Mouse (Mus musculus): Measurements from ENCODE around the gene Fam124b. TPM values are rescaled to one million over a fixed set of nuclear protein-coding genes. Genes with fewer than 3 reads are reported as not detected.

Fam124b gene
- total RNA-seq, 1 experiment from 2014 or later, result not detected

DNA sequence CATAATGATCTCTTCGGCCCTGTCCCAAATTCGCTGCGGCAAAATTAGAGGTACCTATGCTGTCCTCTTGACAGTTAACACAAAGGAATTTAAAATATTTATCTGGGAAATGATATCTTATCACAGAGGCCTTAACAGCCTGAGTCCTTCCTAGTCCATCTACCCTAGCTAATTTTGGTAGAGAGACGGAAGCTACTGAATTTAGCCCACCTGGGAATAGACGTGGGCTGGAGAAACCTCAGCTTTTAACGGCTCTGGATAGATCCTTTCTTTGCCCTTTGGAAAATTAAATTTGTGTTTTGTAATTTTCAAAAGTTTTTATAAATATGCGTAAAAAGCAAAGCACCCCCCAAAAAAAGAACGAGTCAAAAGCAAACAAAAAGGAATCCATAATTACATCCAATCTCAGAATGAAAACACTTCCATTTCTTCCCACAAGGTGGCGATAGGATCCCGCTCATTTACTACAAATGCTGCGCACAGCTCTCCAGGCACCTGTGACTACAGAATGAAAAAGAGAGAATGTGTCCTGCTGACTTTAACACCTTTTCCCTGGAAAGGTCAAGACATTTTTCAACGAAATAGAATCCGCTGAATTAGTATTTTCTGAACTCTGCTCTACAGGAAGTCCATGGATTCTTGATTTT lies 37.4 kb downstream of the Fam124b start:
- peak; percentile 73; the same call in 1 of the 2 replicates for ATAC-seq (replicated peaks; ENCODE audit: insufficient number of reproducible peaks, low FRiP score, low TSS enrichment, poor library complexity, severe bottlenecking)

DNA sequence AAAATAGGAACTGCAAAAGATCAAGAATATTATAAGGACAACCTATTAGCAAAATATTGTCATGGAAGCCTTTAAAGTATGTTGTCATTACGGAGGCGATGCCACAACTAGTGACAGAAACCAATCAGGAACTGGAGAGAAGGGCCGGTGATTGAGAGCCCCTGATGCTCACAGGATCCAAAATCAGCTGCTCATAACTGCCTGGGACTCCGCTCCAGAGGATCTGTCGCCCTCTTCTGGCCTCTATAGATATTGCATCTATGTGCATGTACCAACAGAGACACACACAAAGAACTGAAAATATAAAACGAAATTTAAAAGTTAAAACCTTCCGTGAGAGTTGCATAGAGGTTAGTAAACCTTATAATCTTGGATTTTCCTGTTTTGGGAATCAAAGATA lies 38.1 kb downstream of the Fam124b start:
- ATAC-seq (replicated peaks; ENCODE audit: insufficient number of reproducible peaks, low FRiP score, low TSS enrichment, poor library complexity, severe bottlenecking), result no peak

DNA sequence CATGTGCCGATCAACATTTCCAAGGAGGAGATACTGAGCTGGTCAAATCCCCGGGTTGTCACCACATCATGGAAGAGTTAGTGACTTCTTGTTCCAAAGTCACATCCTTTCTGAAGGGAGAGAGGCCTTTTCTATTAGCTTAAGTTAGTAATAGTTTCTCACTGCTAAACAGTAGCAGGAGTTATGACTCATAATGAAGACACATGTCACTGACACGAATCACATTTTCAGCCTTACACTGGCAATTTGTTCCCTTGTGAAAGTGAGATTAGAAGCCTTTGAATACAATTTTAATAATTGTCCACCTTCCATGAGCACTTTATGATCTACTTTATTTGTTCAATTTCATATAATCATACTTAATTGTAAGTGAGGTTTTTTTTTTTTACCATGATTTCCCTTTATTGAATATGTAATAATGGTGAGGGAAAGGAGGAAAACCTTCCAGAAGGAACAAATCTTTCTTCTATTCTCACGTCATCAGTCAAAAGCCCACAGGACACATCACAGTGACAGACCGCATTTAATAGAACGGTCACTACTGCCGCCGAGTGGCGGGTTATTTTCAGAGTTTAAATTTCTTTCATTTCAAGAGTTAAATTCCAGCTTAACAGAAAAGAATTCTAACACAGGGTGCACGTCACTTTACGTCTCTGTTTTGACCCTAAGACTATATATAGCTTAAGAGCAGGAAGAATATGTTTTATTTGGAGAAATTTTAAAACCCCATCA lies 40.5 kb downstream of the Fam124b start:
- no peak for ATAC-seq (replicated peaks; ENCODE audit: insufficient number of reproducible peaks, low FRiP score, low TSS enrichment, poor library complexity, severe bottlenecking)

DNA sequence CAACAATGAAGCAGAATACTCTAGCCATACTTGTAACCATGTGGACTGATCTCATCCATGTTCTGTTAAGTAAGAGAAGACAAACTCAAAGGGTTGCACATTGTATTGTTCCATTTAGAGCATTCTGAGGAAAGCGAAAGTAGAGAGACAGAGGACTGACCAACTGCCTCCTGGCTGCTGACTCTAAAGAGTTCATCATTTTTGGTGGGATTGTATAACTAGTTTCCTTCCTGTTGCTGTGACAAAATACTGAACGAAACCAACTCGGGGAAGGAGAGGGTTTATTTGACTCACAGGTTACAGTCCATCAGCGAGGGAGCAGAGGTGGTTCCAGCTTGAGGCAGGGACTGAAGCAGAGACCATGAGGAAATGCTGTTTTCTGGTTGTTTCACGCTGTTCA lies 50.6 kb downstream of the Fam124b start:
- ATAC-seq (replicated peaks; ENCODE audit: insufficient number of reproducible peaks, low FRiP score, low TSS enrichment, poor library complexity, severe bottlenecking), result no peak

DNA sequence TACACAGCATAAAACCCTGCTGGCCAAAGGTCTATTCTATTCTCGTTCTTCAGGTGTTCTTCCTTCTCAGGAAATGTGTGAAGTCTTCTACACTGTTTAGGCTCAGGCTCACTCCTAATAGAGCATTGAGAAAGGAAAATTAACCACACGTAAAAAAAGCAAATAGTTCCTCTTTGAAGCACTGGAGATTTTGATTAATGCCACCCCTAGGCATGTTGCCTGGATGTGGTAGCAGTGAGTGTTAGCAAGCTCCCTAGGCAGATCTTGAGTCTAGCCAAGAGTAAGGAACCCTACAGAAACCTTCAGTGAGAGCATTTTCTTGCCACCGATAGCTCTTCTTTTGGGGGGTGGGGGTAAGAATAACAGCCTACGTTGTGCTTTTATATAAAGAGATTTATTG lies 51.7 kb downstream of the Fam124b start:
- no peak for ATAC-seq (replicated peaks; ENCODE audit: insufficient number of reproducible peaks, low FRiP score, low TSS enrichment, poor library complexity, severe bottlenecking)

DNA sequence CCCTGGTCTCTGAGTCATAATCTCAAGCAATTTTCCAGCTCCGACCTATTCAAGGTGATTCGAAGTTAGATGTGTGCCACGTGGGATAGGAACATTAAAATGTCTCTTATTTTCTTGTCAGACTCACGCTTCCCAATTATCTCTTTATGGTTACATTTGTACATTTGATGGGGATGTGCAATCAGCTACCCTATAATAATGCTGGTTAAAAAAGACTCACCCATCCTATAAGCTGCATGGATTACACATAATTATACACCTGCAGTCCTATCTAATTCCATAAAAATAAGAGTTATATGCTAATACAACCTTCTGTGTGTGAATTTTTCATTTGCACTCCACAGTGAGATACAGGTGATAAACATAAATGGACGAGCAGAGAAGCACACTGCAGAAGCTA lies 52.9 kb downstream of the Fam124b start:
- ATAC-seq (replicated peaks; ENCODE audit: insufficient number of reproducible peaks, low FRiP score, low TSS enrichment, poor library complexity, severe bottlenecking), result no peak

DNA sequence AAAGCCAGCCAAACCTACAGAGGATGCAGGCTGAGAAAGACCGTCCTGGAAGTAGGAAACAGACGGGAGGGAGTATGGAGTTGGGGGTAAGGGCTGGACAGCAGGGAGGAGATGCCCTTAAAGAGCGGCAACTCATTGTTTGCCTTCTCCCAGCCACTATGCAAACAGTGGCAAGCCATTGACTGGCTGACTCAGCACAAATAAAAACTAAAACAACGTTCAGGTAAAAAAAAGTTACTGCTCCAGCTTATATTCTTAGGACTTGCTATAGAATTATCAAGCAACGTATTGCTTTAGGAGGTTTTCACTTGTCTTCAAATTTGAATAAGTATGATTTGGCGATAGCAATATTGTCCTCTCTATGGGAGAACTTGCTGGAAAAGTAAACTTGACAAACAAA lies 55.3 kb downstream of the Fam124b start:
- no peak for ATAC-seq (replicated peaks; ENCODE audit: insufficient number of reproducible peaks, low FRiP score, low TSS enrichment, poor library complexity, severe bottlenecking)

DNA sequence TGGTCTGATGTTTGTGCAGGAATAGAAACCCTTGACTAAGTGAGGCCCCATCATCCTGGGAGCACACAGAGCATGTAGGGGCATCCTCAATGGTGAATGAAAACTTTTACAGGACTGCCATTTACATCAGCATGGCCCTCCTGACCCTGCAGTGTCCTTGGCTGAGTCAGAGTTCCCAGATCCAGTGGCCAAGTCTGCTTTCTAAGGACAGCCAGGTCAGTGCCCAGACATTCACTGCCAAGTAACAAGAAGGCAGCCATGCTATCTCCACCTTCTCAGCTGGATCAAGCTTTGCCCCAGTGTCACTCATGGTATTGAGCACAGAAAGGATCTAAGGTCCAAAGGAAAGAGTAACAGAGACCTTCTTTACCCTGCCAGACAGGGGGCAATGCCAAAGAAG lies 58.7 kb downstream of the Fam124b start:
- no peak for ATAC-seq (replicated peaks; ENCODE audit: insufficient number of reproducible peaks, low FRiP score, low TSS enrichment, poor library complexity, severe bottlenecking)

DNA sequence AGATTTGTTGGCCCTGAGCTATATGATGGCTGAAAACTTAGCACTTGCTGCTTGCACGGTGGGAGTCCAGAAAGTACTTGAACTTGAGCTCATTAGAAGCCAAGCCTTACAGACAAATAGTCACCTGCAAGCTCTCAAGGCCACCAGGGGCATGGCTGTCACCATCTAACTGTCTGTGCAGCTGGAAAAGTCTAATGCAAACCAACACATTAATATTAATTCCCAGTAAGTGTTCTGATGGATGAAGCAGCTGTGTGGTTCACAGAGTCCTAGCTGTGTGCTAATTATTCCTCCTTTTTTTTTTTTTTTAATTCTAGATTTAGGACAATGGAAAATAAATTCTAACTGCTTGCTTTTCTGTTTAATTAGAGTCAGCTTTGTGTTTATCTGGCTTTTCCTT lies 63.4 kb downstream of the Fam124b start:
- no peak for ATAC-seq (replicated peaks; ENCODE audit: insufficient number of reproducible peaks, low FRiP score, low TSS enrichment, poor library complexity, severe bottlenecking)

DNA sequence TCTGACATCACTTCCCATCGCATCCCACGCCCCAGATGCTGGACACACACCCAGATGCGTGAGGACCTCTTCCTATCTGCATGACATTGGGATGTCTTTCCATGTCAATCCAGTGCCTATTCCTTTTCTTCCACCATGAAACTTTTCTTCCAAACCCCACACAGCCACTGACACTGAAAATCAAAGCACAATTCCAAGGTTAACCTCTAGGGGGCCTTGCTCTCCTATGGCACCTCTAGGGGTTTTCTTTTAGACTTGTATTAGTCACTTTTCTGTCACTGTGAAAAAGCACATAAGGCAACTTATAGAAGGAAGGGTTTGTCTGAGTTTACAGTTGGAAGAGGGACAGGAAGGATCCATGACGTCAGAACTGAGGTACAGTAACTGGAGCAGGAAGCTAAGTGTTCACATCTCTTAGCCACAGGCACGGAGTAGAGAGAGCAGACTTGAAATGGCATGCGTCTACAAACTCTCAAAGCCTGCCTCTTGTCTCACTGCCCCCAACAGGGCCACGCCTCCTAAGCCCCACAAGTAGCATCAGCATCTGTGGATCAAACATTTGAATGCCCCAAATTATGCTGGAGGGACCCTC lies 65.1 kb downstream of the Fam124b start:
- ATAC-seq (replicated peaks; ENCODE audit: insufficient number of reproducible peaks, low FRiP score, low TSS enrichment, poor library complexity, severe bottlenecking), result no peak

DNA sequence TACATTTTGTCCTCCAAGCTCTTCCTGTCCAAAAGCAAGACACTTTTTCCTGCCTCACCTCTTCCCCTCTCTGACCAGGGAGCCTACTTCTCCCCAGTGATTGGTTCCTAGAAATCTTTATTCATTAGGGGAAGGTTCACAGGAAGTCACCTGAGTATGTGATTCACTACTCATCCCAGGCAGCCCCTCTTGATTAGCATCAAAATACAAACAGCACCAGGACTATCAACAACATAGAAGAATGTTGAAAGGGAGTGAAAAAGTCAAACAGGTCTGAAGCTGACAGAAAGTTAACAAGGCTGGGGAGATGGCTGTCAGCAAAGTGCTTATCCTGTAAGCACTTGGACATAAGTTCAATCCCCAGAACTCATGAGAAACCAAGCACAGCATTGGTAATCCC lies 67.6 kb downstream of the Fam124b start:
- ATAC-seq (replicated peaks; ENCODE audit: insufficient number of reproducible peaks, low FRiP score, low TSS enrichment, poor library complexity, severe bottlenecking), result no peak

Other genes starting within 250 kb of the Fam124b start
- gene Cul3, start 122.0 kb upstream of the Fam124b start, total RNA-seq (2017), result 303 to 478 TPM (median 420 TPM) in 3 replicates
- not detected in 3 replicates for gene Gm45261, start 243.0 kb upstream of the Fam124b start, total RNA-seq (2017)